Mouse (Mus musculus): ENCODE data around the gene Rpl3l. TPM values are rescaled to one million over a fixed set of nuclear protein-coding genes. Genes with fewer than 3 reads are reported as not detected.

The Rpl3l gene
- polyA plus RNA-seq, 1 experiment from 2014 or later, result not detected

Other genes with a start within 250 kb of the Rpl3l start
- gene Mlst8, start 248.7 kb upstream of the Rpl3l start, polyA plus RNA-seq (2015; fragmentation: Nextera tagmentation; extraction: Ambion mirVana), result 35.2 and 36.4 TPM in 2 replicates
- gene Caskin1, start 239.2 kb upstream of the Rpl3l start, polyA plus RNA-seq (2015; fragmentation: Nextera tagmentation; extraction: Ambion mirVana), result 25.6 and 26.4 TPM in 2 replicates
- gene Traf7, start 199.9 kb upstream of the Rpl3l start, polyA plus RNA-seq (2015; fragmentation: Nextera tagmentation; extraction: Ambion mirVana), result 107 and 112 TPM in 2 replicates
- gene Rab26, start 193.6 kb upstream of the Rpl3l start, polyA plus RNA-seq (2015; fragmentation: Nextera tagmentation; extraction: Ambion mirVana), result 5.7 and 6.6 TPM in 2 replicates
- gene Pkd1, start 178.0 kb upstream of the Rpl3l start, polyA plus RNA-seq (2015; fragmentation: Nextera tagmentation; extraction: Ambion mirVana), result 17.1 and 22.9 TPM in 2 replicates
- 68.7 and 75.6 TPM in 2 replicates for gene Tsc2, start 95.2 kb upstream of the Rpl3l start, polyA plus RNA-seq (2015; fragmentation: Nextera tagmentation; extraction: Ambion mirVana)
- 12.5 and 12.7 TPM in 2 replicates for gene Nthl1, start 95.1 kb upstream of the Rpl3l start, polyA plus RNA-seq (2015; fragmentation: Nextera tagmentation; extraction: Ambion mirVana)
- gene Slc9a3r2, start 77.5 kb upstream of the Rpl3l start, polyA plus RNA-seq (2015; fragmentation: Nextera tagmentation; extraction: Ambion mirVana), result 26.7 and 27.6 TPM in 2 replicates
- not detected in 2 replicates for gene Npw, start 69.4 kb upstream of the Rpl3l start, polyA plus RNA-seq (2015; fragmentation: Nextera tagmentation; extraction: Ambion mirVana)
- 19.1 and 20.9 TPM in 2 replicates for gene Zfp598, start 58.1 kb upstream of the Rpl3l start, polyA plus RNA-seq (2015; fragmentation: Nextera tagmentation; extraction: Ambion mirVana)
- gene Syngr3, start 37.9 kb upstream of the Rpl3l start, polyA plus RNA-seq (2015; fragmentation: Nextera tagmentation; extraction: Ambion mirVana), result 134 and 145 TPM in 2 replicates
- 38.7 TPM in 2 replicates for gene Gfer, start 31.7 kb upstream of the Rpl3l start, polyA plus RNA-seq (2015; fragmentation: Nextera tagmentation; extraction: Ambion mirVana)
- 1.4 and 2.0 TPM in 2 replicates for gene Noxo1, start 31.6 kb upstream of the Rpl3l start, polyA plus RNA-seq (2015; fragmentation: Nextera tagmentation; extraction: Ambion mirVana)
- gene Tbl3, start 20.2 kb upstream of the Rpl3l start, polyA plus RNA-seq (2015; fragmentation: Nextera tagmentation; extraction: Ambion mirVana), result 79.5 and 83.9 TPM in 2 replicates
- not detected in 2 replicates for gene Rnf151, start 9.8 kb upstream of the Rpl3l start, polyA plus RNA-seq (2015; fragmentation: Nextera tagmentation; extraction: Ambion mirVana)
- 816 and 846 TPM in 2 replicates for gene Rps2, start 9.7 kb upstream of the Rpl3l start, polyA plus RNA-seq (2015; fragmentation: Nextera tagmentation; extraction: Ambion mirVana)
- 249 and 261 TPM in 2 replicates for gene Ndufb10, start 3.3 kb upstream of the Rpl3l start, polyA plus RNA-seq (2015; fragmentation: Nextera tagmentation; extraction: Ambion mirVana)
- gene Msrb1, start 8.8 kb downstream of the Rpl3l start, polyA plus RNA-seq (2015; fragmentation: Nextera tagmentation; extraction: Ambion mirVana), result 20.5 and 22.5 TPM in 2 replicates
- gene Hs3st6, start 25.2 kb downstream of the Rpl3l start, polyA plus RNA-seq (2015; fragmentation: Nextera tagmentation; extraction: Ambion mirVana), result not detected in 2 replicates
- gene Meiob, start 76.5 kb downstream of the Rpl3l start, polyA plus RNA-seq (2015; fragmentation: Nextera tagmentation; extraction: Ambion mirVana), result not detected in 2 replicates
- 45.1 and 45.7 TPM in 2 replicates for gene Hagh, start 112.3 kb downstream of the Rpl3l start, polyA plus RNA-seq (2015; fragmentation: Nextera tagmentation; extraction: Ambion mirVana)
- 16.0 and 16.8 TPM in 2 replicates for gene Fahd1, start 122.5 kb downstream of the Rpl3l start, polyA plus RNA-seq (2015; fragmentation: Nextera tagmentation; extraction: Ambion mirVana)
- gene Igfals, start 138.2 kb downstream of the Rpl3l start, polyA plus RNA-seq (2015; fragmentation: Nextera tagmentation; extraction: Ambion mirVana), result 0.11 TPM in 1 of 2 replicates, not detected in the other
- gene Nubp2, start 158.5 kb downstream of the Rpl3l start, polyA plus RNA-seq (2015; fragmentation: Nextera tagmentation; extraction: Ambion mirVana), result 73.2 and 74.2 TPM in 2 replicates
- 81.5 and 82.5 TPM in 2 replicates for gene Spsb3, start 158.8 kb downstream of the Rpl3l start, polyA plus RNA-seq (2015; fragmentation: Nextera tagmentation; extraction: Ambion mirVana)
- 32.8 and 34.6 TPM in 2 replicates for gene Eme2, start 167.3 kb downstream of the Rpl3l start, polyA plus RNA-seq (2015; fragmentation: Nextera tagmentation; extraction: Ambion mirVana)
- gene Mrps34, start 167.3 kb downstream of the Rpl3l start, polyA plus RNA-seq (2015; fragmentation: Nextera tagmentation; extraction: Ambion mirVana), result 77.6 and 82.2 TPM in 2 replicates
- 69.6 and 72.6 TPM in 2 replicates for gene Nme3, start 168.7 kb downstream of the Rpl3l start, polyA plus RNA-seq (2015; fragmentation: Nextera tagmentation; extraction: Ambion mirVana)
- 89.4 and 90.6 TPM in 2 replicates for gene Mapk8ip3, start 209.2 kb downstream of the Rpl3l start, polyA plus RNA-seq (2015; fragmentation: Nextera tagmentation; extraction: Ambion mirVana)
- 101 and 114 TPM in 2 replicates for gene Jpt2, start 232.9 kb downstream of the Rpl3l start, polyA plus RNA-seq (2015; fragmentation: Nextera tagmentation; extraction: Ambion mirVana)